Mouse (Mus musculus) thymus, postnatal 36 days (tissue): ENCODE measurements around the gene Gm12794.
"Not testable (repeated sequence)": the region's sequence is repeated elsewhere in the genome, so short reads cannot be mapped to it uniquely, and the experiment has no call there.

Experiments used
- DNase-seq, 2 experiments: peaks; one replicate each; pipeline ENCODE4 v3.0.0; 2022; ENCODE audit warnings: mixed read lengths in 2 of 2

The Gm12794 gene

DNA sequence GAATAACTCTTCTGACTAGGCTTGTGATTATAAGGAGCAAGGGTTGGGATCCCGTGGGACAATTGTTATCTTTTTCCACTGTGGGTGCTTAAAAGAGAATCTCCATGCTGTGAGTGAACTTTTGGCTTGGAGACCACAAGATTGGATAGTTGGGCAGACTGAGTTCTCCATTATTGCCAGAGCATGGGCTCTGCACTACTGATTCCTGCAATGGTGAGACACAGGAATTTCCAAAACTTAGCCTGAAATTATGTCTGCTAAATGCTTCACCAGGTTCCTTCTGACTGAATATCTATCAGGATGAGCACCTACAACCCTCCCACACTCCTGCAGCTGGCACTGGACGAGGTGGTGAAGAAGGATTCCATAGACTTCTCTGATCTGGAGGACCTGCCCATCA lies at the start of gene Gm12794:
Gm12794 (plus strand) TSS at position 301 of the 400 bp plus-strand sequence.
- DNase-seq: not testable (repeated sequence)

DNA sequence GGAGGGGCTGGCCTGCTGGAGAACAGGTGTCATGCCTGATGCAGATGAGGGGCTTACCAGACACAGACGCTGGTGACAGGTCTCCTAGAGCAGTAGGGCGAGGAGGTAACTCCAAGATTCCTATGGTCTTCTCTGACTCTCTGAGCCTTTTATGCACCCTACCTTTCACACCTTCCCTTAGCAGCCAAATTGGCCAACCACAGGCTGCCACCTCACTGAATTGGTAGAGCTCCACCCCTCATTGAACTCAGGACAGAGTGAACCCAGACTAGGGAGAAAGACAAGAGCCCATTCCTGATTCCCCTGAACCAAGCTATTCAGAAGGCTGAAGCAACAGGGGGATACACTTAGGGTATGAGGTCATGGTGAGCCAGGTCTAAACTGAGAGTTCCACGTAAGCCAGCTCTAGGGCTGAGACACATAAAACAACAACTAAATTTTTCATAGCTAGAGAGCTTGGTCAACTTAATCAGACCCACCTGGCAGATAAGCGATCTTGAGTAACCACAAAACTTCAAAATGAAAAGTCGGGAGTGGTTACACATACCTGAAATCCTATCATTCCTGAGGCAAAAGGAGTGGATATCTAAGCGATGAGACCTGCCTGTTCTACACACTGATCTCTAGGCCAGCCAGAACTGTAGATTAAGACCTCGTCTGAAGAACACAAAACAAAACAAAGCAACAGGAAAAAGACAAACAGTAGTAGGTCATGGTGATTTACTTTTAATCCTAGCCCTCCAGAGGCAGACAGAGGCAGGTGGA lies 46.4 kb upstream of the Gm12794 start, which contains the start of gene C130073F10Rik:
C130073F10Rik (minus strand) TSS at position 134 of the 765 bp plus-strand sequence.
- DNase-seq: no peak

DNA sequence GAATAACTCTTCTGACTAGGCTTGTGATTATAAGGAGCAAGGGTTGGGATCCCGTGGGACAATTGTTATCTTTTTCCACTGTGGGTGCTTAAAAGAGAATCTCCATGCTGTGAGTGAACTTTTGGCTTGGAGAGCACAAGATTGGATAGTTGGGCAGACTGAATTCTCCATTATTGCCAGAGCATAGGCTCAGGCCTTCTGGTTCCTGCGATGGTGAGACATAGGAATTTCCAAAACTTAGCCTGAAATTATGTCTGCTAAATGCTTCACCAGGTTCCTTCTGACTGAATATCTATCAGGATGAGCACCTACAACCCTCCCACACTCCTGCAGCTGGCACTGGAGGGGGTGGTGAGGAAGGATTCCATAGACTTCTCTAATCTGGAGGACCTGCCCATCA lies 31.4 kb upstream of the Gm12794 start, which contains the start of gene Gm12800:
Gm12800 (plus strand) TSS at position 301 of the 400 bp plus-strand sequence.
- DNase-seq: not testable (repeated sequence)

DNA sequence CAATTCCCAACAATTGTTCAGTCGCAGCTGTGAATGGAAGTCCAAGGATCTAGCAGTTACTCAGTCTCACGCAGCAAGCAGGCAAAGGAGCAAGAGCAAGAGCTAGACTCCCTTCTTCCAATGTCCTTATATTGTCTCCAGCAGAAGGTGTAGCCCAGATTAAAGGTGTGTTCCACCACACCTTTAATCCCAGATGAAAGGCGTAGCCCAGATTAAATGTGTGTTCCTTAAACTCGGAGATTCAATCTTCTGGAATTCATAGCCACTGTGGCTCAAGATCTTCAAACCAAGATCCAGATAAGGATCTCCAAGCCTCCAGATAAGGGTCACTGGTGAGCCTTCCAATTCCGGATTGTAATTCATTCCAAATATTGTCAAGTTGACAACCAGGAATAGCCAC lies 40.7 kb downstream of the Gm12794 start, which contains the start of gene Gm12790:
Gm12790 (minus strand) TSS at position 101 of the 400 bp plus-strand sequence.
- DNase-seq: not testable (repeated sequence)

DNA sequence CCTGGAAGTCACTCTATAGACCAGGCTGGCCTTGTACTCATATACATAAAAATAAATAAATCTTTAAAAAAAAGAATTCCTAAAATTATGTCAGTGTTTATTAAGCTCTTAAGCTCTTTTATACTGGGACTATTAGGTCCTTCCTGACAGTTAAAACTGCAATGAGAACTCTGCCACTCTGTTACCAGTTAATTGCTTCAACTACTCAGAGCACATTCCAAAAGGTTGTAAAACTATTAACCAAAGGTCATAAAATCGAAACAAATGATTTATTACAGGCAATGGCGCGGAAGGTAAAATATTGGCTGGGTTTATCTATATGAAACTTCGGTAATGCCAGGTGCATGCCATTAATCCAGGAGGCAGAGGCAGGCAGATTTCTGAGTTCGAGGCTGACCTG lies 45.5 kb downstream of the Gm12794 start:
- no peak for DNase-seq

DNA sequence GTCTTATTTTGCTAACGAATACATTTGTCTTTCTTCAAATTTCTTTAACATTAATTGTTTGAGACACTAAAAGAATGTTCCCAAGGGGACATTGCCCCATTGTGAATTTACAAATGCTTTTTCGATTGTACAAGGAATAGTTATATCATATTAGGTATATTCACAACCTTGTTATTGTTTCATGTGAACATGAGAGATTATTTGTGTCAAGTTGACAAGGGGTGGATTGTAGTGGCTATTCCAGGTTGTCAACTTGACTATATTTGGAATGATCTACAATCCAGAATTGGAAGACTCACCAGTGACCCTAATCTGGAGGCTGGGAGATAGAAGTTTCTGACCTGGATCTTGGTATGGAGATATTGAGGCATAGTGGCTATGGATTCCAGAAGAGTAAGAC lies 46.1 kb downstream of the Gm12794 start, which contains the start of gene Gm12789:
Gm12789 (plus strand) TSS at position 301 of the 400 bp plus-strand sequence.
- not testable (repeated sequence) for DNase-seq
